Mouse (Mus musculus): Measurements from ENCODE around the gene Rasgef1c.

GRCm38 (mm10) chr11:50022085-50022484, 120.5 kb downstream of the Rasgef1c start:
- TF ChIP-seq CTCF (IDR thresholded peaks at IDR 0.05; ENCODE audit: low read depth, low read length) (no peak), GATA1 (IDR thresholded peaks at IDR 0.05; ENCODE audit: borderline replicate concordance, low read length) (no peak), TAL1 (conservative IDR thresholded peaks at IDR 0.05; ENCODE audit: low read depth, low read length) (no peak), GATA2 (IDR thresholded peaks at IDR 0.05; ENCODE audit: borderline replicate concordance, low read depth, low read length) (no peak), POLR2AphosphoS5 (IDR thresholded peaks at IDR 0.05; ENCODE audit: insufficient replicate concordance, low read depth, low read length) (no peak)
